Mouse (Mus musculus) kidney, embryonic 16.5 days (tissue): ENCODE measurements around the gene Mtif2. TPM values are rescaled to one million over a fixed set of nuclear protein-coding genes. Genes with fewer than 3 reads are reported as not detected.

Experiments
- ATAC-seq: fragments of 200-750 bp; cut with Nextera tagmentation; 2 replicates; pipeline ENCODE4 v1.8.0; 2017; ENCODE audit warnings: moderate TSS enrichment; ENCODE audit not compliant: low FRiP score, low TSS enrichment
- H3K27ac ChIP-seq: fragments of 300-500 bp; sonication (generic); 2 replicates; pipeline ENCODE4 v1.5.1; 2014; ENCODE audit warnings: low read length
- H3K27me3 ChIP-seq: fragments of 300-500 bp; sonication (generic); 2 replicates; pipeline ENCODE4 v1.6.1; 2014; ENCODE audit warnings: low read length, control low read depth, mixed read lengths; ENCODE audit not compliant: insufficient read depth
- H3K36me3 ChIP-seq: fragments of 300-500 bp; sonication (generic); 2 replicates; pipeline ENCODE4 v1.6.1; 2014; ENCODE audit warnings: low read length, control low read depth, mixed read lengths; ENCODE audit not compliant: insufficient read depth
- H3K4me1 ChIP-seq: fragments of 300-500 bp; sonication (generic); 2 replicates; pipeline ENCODE4 v1.6.1; 2014; ENCODE audit warnings: low read length, control low read depth, mixed read lengths; ENCODE audit not compliant: insufficient read depth
- H3K4me2 ChIP-seq: fragments of 300-500 bp; sonication (generic); replicated peaks from 2 replicates; pipeline ENCODE4 v1.6.1; 2014; ENCODE audit warnings: low read depth, low read length
- H3K4me3 ChIP-seq: fragments of 300-500 bp; sonication (generic); 2 replicates; pipeline ENCODE4 v1.5.1; 2014; ENCODE audit warnings: mild to moderate bottlenecking, low read length
- H3K9ac ChIP-seq: fragments of 300-500 bp; sonication (generic); replicated peaks from 2 replicates; pipeline ENCODE4 v1.6.1; 2014; ENCODE audit warnings: low read length
- H3K9me3 ChIP-seq: fragments of 300-500 bp; sonication (generic); 2 replicates; pipeline ENCODE4 v1.6.1; 2016; ENCODE audit warnings: low read length, control low read depth
- WGBS: fragments of 180-500 bp; shearing (Covaris S2); extraction: QIAGEN DNeasy Blood & Tissue Kit; methylation state at CpG from one replicate; pipeline ENCODE4 v1.1.7; 2014; 5-methylcytosine and 5-hydroxymethylcytosine counted together
- polyA plus RNA-seq: library from polyadenylated mRNA; unstranded; fragments of >200 nt; fragmentation: Nextera tagmentation; extraction: Ambion mirVana; gene quantifications from 2 replicates; pipeline ENCODE4 v1.2.1, GENCODE M21; 2015

Mtif2 gene
- polyA plus RNA-seq, 1 experiment from 2014 or later: 49.8 TPM

DNA sequence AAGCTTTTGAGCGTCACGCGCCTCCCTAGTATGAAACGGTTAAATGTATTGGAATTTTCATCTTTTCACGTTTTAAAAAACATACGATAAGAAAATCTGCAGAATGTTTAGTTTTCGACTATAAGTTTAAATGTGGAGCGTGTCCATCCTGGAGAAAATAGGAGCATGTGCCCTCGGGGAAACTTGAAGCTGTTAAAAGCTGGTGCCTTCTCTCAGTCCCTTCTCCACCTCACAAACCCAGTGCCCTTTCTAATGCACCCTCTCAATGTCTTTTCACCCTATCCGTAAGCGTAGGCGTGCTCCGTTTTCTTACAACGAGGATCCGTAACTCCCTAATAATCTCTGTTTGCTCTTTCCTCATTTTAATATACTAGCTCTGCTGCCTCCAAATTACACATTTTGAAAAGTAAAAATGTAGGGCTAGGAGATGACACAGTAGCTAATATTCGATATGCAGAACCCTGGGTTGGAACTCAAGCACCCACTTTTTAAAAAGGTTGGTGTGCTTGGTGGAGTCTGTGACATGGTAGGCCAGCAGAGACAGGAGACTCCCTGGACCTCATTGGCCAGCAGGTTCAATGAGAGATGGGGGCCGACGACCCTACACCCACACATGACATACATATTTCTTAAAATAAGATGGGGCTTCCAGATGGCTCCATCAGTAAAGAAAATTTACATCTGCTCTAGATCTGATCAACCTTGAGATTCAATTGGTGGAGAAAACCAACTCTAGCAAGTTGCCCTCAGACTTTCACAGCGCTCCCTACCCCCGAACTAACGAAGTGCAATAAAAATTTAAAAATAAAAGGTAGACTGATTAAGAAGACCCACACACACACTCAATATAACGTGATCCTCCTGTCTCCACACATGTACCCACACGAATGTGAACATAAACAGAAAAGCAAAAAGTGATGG, 22.6 kb downstream of the Mtif2 start:
- Histone ChIP-seq H3K4me1 (peaks cover 15% of the 10 kb centered on the region), H3K9me3 (no peaks in the 10 kb centered on the region), H3K27ac (peak overlapping the region; percentile 84; the same call in 1 of the 2 replicates), H3K4me3 (peak overlapping the region; percentile 88), H3K36me3 (peaks cover 26% of the 10 kb centered on the region), H3K9ac (peak overlapping the region; percentile 94), H3K27me3 (no peaks in the 10 kb centered on the region), H3K4me2 (peak overlapping the region; percentile 72)
- ATAC-seq: no peak
- WGBS: 25% methylated on average over 23 of the region's 23 CpGs

DNA sequence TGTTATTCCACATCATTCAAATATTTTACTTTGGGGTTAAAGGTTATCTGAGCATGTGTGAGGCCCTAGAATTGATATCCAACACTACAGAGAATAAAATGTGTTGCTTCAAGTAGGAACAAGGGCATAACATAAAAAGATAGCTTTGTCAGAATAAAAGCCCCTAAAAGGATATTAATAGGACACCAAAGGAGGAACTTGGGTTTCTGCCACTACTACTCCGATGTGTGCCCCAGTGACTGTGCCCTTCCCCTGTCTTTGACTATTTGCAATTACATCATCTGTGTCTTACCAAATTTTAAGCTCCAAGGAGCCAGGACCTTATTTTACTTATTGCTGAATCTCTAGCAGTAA, 23.2 kb downstream of the Mtif2 start:
- H3K4me2 ChIP-seq: no peak overlapping the region
- H3K27ac ChIP-seq: no peak overlapping the region
- H3K4me1 ChIP-seq: peaks cover 15% of the 10 kb centered on the region
- peaks cover 19% of the 10 kb centered on the region for H3K36me3 ChIP-seq
- no peak overlapping the region for H3K4me3 ChIP-seq
- WGBS: 84% methylated on average over 1 of the region's 1 CpGs
- no peak overlapping the region for H3K9ac ChIP-seq
- no peak for ATAC-seq
- H3K9me3 ChIP-seq: no peaks in the 10 kb centered on the region
- H3K27me3 ChIP-seq: no peaks in the 10 kb centered on the region

DNA sequence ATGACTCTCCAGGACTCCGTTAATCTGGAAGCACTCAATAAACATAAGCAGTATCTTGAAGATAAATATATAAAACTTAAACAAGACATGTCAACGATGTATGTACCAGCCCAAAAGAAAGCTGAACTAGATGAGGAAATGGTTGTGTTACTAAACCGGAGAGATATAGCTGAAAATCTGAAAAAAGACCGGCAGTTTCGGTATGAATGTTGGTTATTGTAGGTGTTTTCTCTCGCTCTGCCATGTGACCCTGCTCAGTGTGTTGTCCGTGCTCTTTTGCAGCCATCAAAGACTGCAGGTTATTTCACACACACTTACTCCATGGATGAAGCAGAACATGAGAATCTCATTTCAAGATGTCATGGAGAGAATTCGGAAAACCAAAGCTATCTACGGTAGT, 34.2 kb downstream of the Mtif2 start:
- no peak for ATAC-seq
- 89% methylated on average over 9 of the region's 9 CpGs for WGBS
- H3K9ac ChIP-seq: no peak overlapping the region

DNA sequence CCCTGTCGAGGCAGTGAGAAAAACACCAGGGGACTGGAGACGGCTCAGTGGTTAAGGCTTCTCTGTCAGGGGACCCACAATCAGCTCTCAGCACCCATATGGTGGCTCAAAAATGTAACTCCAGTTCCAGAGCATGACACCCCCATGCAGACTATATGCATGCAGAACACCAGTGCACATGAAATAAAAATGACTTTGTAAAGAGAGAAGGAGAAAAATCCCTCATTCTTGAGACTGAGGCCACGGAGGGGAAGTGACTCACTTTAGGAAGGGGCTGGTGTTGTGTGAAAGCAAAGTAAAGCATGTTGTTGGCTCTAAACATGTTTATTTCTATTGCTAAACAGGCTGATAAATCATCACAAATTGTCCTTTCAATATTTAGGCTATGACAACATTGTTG, 34.8 kb downstream of the Mtif2 start:
- Histone ChIP-seq H3K4me3 (no peak overlapping the region), H3K27me3 (no peaks in the 10 kb centered on the region), H3K36me3 (no peaks in the 10 kb centered on the region), H3K9me3 (no peaks in the 10 kb centered on the region), H3K4me2 (no peak overlapping the region), H3K9ac (no peak overlapping the region), H3K4me1 (no peaks in the 10 kb centered on the region), H3K27ac (no peak overlapping the region)
- WGBS: 88% methylated on average over 3 of the region's 3 CpGs
- ATAC-seq: no peak

More for the DNA sequence above, 34.2 kb downstream of the Mtif2 start:
- H3K27me3 ChIP-seq: no peaks in the 10 kb centered on the region
- no peaks in the 10 kb centered on the region for H3K36me3 ChIP-seq
- no peak overlapping the region for H3K4me3 ChIP-seq
- H3K4me2 ChIP-seq: no peak overlapping the region
- H3K27ac ChIP-seq: no peak overlapping the region
- H3K4me1 ChIP-seq: no peaks in the 10 kb centered on the region
- H3K9me3 ChIP-seq: no peaks in the 10 kb centered on the region

DNA sequence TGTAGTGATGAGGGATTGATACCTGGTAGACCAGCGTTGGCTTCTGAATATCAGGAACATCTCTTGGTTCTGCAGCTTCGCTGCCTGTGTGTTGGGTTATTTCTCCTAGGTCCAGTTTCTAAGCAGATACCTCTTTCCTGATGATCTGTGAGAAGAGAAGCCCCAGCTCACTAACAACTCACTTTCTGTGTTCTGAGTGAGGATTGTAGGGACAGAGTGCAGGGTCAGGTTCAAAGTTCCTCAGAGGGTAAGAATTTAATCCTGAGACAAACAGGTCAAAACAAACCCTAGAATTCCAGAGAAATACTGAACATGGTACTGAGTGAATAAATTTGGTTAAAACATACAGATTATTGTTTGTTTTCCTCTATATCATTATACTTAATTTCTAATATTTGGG, 37.2 kb downstream of the Mtif2 start:
- Histone ChIP-seq H3K9ac (no peak overlapping the region), H3K27ac (no peak overlapping the region), H3K4me1 (no peaks in the 10 kb centered on the region), H3K4me3 (no peak overlapping the region), H3K9me3 (no peaks in the 10 kb centered on the region), H3K27me3 (no peaks in the 10 kb centered on the region), H3K36me3 (no peaks in the 10 kb centered on the region), H3K4me2 (no peak overlapping the region)
- 85% methylated on average over 2 of the region's 2 CpGs for WGBS
- ATAC-seq: no peak

DNA sequence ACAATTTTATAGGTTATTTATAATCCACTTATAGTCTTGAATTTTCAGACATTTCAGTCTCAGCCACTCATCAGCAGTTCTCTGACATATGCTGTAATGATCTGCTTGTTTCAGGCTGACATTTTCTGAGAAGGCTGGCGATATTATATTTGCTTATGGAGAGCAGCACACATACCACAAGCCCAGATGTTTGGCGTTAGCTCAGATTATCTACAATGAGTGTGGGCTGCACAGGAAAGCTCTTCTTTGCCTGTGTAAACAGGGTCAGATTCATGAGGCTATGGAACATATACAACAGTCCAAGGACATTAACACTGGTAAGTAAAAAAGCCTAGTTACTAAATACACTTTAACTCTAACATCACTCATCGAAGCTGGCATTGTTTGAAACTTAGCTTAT, 45.3 kb downstream of the Mtif2 start:
- ATAC-seq: no peak
- H3K4me3 ChIP-seq: no peak overlapping the region
- H3K4me2 ChIP-seq: no peak overlapping the region
- no peak overlapping the region for H3K27ac ChIP-seq
- H3K27me3 ChIP-seq: no peaks in the 10 kb centered on the region
- no peak overlapping the region for H3K9ac ChIP-seq
- no peaks in the 10 kb centered on the region for H3K4me1 ChIP-seq
- no peaks in the 10 kb centered on the region for H3K9me3 ChIP-seq
- H3K36me3 ChIP-seq: no peaks in the 10 kb centered on the region
- WGBS: 70% methylated on average over 3 of the region's 3 CpGs

DNA sequence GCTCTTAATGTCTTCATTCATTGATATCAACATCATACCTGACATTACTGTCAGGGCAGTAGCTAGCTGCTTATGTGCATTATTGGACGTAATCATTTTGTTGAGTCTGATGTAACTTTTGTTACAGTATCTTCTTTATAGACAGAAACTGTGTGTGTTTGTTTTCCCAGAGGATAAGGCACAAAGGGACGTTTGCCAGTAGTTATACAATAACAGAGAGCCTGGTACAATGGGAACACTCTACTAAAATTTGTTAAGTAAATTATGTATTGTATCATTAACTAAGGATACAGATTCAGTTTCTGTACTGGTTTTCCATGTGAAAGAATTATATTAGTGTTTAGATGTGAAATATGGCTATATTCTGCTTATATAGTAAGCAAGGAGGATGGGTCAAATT, 46.4 kb downstream of the Mtif2 start:
- no peak overlapping the region for H3K9ac ChIP-seq
- no peak overlapping the region for H3K27ac ChIP-seq
- ATAC-seq: no peak
- H3K27me3 ChIP-seq: no peaks in the 10 kb centered on the region
- H3K4me2 ChIP-seq: no peak overlapping the region
- H3K36me3 ChIP-seq: no peaks in the 10 kb centered on the region
- WGBS: 76% methylated on average over 2 of the region's 2 CpGs
- H3K4me3 ChIP-seq: no peak overlapping the region
- H3K4me1 ChIP-seq: no peaks in the 10 kb centered on the region
- no peaks in the 10 kb centered on the region for H3K9me3 ChIP-seq

DNA sequence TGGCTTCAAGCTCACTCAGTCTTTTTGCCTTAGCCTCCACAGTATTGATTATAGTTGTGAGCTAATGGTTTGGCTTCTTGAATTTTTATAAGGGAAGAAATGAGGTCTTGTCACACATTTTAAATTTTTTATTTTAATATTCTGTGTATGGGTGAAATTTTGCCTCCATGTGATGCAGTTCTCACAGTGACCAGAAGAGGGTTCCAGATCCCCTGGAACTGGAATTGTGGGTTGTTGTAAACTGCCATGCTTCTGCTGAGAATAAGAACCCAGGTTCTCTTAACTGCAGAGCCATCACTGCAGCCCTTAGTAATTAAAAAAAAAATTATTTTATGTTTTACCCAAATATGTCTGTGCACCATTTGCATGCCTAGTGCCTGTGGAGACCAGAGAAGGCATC, 53.4 kb downstream of the Mtif2 start:
- no peak for ATAC-seq
- no peak overlapping the region for H3K9ac ChIP-seq
- H3K27me3 ChIP-seq: no peaks in the 10 kb centered on the region
- no peaks in the 10 kb centered on the region for H3K4me1 ChIP-seq
- H3K4me2 ChIP-seq: no peak overlapping the region
- no peak overlapping the region for H3K27ac ChIP-seq
- H3K36me3 ChIP-seq: no peaks in the 10 kb centered on the region
- no peak overlapping the region for H3K4me3 ChIP-seq
- H3K9me3 ChIP-seq: 0 out of 2 replicates have a peak, but pooled peaks cover 3% of the 10 kb centered on the region

Other genes starting within 250 kb of the Mtif2 start
- gene Ccdc88a, start 152.8 kb upstream of the Mtif2 start, polyA plus RNA-seq: 21.4 and 25.7 TPM in 2 replicates
- gene Prorsd1, start 11.4 kb upstream of the Mtif2 start, polyA plus RNA-seq: 24.5 and 28.8 TPM in 2 replicates
- gene Clhc1, start 21.5 kb downstream of the Mtif2 start, polyA plus RNA-seq: 0.15 and 0.21 TPM in 2 replicates
- gene Rps27a, start 21.7 kb downstream of the Mtif2 start, polyA plus RNA-seq: 908 and 951 TPM in 2 replicates
- 42.8 and 44.0 TPM in 2 replicates for gene Rtn4, start 166.5 kb downstream of the Mtif2 start, polyA plus RNA-seq